Mouse (Mus musculus) liver, adult (tissue): Measurements from ENCODE around the gene Foxo6.

ENCODE experiments used
- GATA4 ChIP-seq: IDR thresholded peaks from 2 replicates; pipeline ENCODE4 v1.6.1; 2014; ENCODE audit warnings: mild to moderate bottlenecking, low read length; ENCODE audit not compliant: insufficient replicate concordance

Foxo6 gene

GRCm38 (mm10) chr4:120233243-120233642 is 53.9 kb downstream of the Foxo6 start:
- no peak for TF ChIP-seq GATA4

- TF ChIP-seq GATA4: no peak
Observed at GRCm38 (mm10) chr4:120232541-120232940, 54.6 kb downstream of the Foxo6 start.

- TF ChIP-seq GATA4: no peak
Observed at GRCm38 (mm10) chr4:120231982-120232381, 55.2 kb downstream of the Foxo6 start.

DNA sequence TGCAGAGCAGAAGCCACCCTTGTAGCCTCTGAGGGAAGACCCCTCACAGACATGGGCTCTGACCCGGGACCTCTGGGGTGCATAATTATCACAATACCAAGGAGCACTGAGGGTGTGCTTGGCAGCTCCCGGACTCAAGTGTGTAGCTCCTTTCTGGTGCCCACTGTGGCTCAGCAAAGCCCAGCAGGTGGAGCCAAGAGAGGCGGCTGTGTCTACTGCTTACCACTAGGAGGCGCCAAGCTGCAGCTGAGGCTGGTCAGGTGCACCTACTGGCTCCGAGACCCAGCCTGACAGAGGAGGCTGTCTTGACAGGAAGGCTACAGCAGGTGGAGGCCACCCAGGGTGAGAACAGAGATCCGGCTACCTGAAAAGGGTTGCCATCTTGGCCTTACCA is 56.9 kb downstream of the Foxo6 start:
- TF ChIP-seq GATA4: no peak

DNA sequence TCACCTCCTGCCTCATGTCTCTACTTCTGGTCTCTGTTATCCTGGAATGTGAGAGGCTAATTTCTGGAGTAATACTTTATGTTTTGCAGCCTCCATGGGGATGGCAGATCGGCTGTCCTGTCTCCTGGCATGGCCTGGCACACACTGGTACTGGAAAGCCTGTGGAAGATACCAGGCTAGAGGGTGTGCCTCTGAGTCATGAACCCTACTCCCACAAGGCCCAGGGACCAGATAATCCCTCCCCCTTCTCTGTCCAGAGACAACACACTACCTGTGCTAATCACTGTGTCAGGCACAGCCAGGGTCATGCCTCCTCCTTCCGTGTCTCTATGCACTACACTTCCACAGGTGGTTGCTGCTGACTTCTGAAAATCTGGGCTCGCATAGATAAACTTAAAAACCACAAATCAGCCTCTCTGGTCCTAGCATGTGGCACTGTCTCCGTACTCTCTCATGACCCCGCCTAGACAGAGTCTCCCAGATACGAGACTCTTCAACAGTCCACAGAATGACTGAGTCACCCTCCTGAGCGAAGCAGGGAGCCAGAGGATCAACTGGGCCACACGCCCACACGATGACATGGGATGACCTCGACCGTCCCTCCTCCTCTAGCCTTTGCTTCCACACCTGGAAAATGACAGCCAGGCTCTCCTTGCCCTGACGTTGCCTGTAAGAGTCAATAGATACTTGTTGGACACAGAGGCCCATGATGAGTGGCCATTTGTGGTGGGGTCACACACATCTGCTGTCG is 57.5 kb downstream of the Foxo6 start:
- no peak for TF ChIP-seq GATA4

GRCm38 (mm10) chr4:120228613-120229012 is 58.5 kb downstream of the Foxo6 start:
- TF ChIP-seq GATA4: no peak

DNA sequence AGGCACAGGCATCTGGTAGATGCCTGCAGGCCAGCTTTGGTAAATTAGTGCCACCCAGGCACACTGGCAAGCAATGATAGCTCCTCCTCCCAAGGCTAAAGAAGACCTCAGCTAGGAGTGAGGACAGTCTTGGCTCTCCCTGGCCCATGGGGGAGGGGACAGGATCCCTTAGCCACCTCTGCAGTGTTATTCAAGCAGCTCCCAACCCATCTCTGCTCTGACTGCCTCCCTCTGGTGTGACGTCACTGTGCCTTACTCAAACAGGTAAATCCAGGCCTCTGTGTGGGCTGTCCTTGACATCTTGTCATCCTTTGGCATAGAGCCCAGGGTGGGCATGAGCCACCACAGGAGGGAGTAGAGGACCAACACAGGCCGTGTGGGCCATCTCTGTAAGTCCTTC is 59.9 kb downstream of the Foxo6 start:
- TF ChIP-seq GATA4: no peak

DNA sequence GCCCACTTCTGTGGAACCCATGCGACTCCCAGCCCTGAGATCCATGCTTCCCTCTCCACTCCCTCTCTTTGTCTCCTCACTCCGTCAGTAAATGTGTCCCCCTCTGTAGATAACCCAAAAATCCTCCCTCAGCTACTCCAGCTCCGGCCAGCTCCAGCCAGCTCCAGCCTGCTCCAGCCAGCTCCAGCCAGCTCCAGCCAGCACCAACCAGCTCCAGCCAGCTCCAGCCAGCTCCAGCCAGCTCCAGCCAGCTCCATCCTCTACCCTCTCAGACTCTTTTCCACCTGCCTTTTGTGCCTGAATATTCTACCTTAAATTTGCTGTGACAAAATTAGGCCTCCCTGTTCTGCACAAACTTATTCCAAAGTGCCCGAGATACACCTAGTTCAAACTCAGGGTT is 60.5 kb downstream of the Foxo6 start:
- no peak for TF ChIP-seq GATA4

DNA sequence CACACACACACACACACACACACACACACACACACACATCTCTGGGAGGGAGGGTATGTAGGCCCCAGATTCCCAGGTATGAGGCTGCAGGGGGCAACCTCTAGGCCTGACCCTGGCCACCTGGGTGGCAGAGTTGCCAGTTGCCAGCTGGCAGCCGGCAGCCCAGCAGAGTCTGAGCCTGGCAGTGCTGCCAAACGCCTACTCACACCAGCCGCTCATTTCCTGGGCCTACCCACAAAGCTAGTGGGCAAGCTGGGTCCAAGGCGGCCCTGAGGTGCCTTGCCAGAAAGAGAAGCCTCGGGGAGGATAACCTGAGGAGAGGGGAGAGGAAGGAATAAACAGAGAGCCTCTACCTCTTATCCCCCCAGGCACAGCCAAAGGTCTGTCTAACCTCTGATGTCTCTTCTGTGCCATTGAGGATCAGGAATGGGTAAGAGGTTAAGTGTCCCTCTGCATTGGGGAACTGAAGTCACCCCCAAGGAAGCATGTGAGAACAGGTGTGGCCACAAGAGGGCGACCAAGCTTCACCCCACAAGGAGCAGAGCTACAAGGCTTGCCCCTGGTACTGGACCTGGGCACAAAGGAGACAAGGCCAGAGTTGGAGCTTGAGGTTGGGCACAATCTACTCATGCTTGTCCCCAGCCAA is 61.9 kb downstream of the Foxo6 start:
- no peak for TF ChIP-seq GATA4

- no peak for TF ChIP-seq GATA4
Observed at GRCm38 (mm10) chr4:120223805-120224204, 63.3 kb downstream of the Foxo6 start.

DNA sequence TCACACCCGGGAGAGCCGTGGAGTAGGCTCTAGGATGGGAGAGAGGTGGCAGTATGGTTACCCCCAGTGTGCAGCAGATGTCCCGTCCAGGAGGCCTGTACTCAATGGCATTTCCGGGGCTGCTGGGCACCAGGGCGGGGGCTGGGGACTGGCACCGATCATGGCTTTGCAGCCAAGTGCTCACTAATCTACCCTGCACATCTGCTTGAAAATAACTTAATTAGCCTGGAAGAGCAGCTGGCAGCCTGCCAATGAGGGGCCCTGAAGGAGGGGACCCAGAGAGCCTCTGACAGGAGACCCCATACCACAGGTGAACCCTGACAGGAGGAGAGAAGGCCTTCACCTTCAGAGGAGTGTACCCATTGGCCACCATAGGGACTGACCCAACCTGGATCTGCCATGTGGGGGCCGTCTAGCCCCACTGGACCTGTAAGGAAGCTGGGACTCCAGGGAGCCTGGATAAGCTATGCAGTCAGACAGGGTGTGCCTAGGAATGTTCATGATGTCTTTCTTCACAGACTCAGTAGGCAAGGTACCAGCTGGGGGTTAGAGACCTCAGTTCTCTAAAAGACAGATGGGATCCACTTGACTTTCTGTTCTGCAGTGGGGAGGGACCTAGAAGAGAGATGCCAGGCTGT is 63.9 kb downstream of the Foxo6 start:
- TF ChIP-seq GATA4: no peak

DNA sequence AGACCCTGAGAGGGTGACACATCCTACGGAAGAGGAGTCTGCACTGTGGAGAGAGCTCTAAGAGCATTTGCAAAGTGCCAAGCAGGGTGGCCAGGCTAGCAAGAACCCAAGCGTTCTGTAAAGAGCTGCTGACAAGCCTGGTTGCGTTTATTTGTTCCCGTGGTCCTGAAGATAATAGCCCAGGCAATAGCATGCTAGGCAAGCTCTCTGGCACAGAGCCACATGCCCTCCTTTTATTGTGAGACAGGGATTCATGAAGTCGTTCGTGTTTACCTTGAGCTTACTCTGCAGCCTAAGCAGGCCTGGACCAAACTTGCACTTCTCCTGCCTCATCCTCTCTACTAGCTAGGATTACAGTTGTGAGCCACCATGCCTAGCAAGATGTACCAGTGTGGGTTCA is 65.4 kb downstream of the Foxo6 start:
- TF ChIP-seq GATA4: no peak

DNA sequence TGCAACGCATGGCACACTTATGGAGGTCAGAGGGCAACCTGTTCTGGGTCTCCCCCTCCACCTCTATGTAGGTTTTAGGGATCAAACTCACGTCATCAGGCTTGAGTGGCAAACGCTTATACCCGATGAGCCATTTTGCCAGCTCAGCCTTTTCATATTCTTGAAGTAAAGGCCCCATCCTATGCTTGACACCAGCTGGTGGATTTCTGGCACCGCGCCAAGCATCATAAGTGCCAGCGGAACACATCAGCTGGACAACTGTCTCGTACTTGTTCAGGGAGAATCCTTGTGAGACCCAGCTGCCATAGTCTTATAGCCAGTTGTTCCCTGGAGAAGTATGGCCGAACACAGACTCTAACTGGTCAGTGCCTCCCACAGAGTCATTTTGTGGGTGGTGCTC is 68.3 kb downstream of the Foxo6 start:
- no peak for TF ChIP-seq GATA4
